Mouse (Mus musculus): ENCODE measurements around the gene Fam181a. TPM values are rescaled to one million over a fixed set of nuclear protein-coding genes. Genes with fewer than 3 reads are reported as not detected.

The Fam181a gene
- polyA plus RNA-seq, 1 experiment from 2014 or later = not detected

GRCm38 (mm10) chr12:103341212-103341611 is 30.4 kb downstream of the Fam181a start:
- no peak overlapping the region for H3K4me2 ChIP-seq (ENCODE audit: low read length)
- H3K27me3 ChIP-seq (replicated peaks; ENCODE audit: control insufficient read depth, insufficient read depth, low read length) = no peaks in the 10 kb centered on the region
- no peak for DNase-seq (ENCODE audit: low spot score)
- WGBS = 84% methylated on average over 5 of the region's 5 CpGs
- H3K4me1 ChIP-seq (replicated peaks; ENCODE audit: control insufficient read depth, insufficient read depth, low read length) = 0 out of 2 replicates have a peak, but pooled peaks cover 2% of the 10 kb centered on the region
- ATAC-seq (replicated peaks; ENCODE audit: low FRiP score, low TSS enrichment, low read depth) = no peak
- no peak overlapping the region for H3K9ac ChIP-seq (ENCODE audit: low read length)
- H3K36me3 ChIP-seq (ENCODE audit: control insufficient read depth, insufficient read depth, low read length) = no peaks in the 10 kb centered on the region
- no peak overlapping the region for H3K4me3 ChIP-seq (ENCODE audit: low read depth, low read length)
- no peak overlapping the region for H3K27ac ChIP-seq (ENCODE audit: low read depth)
- H3K9me3 ChIP-seq (ENCODE audit: control insufficient read depth, low read length) = no peaks in the 10 kb centered on the region

GRCm38 (mm10) chr12:103343456-103343855 is 32.7 kb downstream of the Fam181a start:
- Histone ChIP-seq H3K4me1 (replicated peaks; ENCODE audit: control insufficient read depth, insufficient read depth, low read length) (no peaks in the 10 kb centered on the region), H3K9ac (ENCODE audit: low read length) (no peak overlapping the region), H3K9me3 (ENCODE audit: control insufficient read depth, low read length) (no peaks in the 10 kb centered on the region), H3K4me2 (ENCODE audit: low read length) (no peak overlapping the region), H3K4me3 (ENCODE audit: low read depth, low read length) (no peak overlapping the region), H3K27me3 (replicated peaks; ENCODE audit: control insufficient read depth, insufficient read depth, low read length) (no peaks in the 10 kb centered on the region), H3K36me3 (ENCODE audit: control insufficient read depth, insufficient read depth, low read length) (no peaks in the 10 kb centered on the region), H3K27ac (ENCODE audit: low read depth) (no peak overlapping the region)
- ATAC-seq (replicated peaks; ENCODE audit: low FRiP score, low TSS enrichment, low read depth) (no peak), DNase-seq (ENCODE audit: low spot score) (no peak)
- 70% methylated on average over 8 of the region's 8 CpGs for WGBS

GRCm38 (mm10) chr12:103344934-103345333 is 34.2 kb downstream of the Fam181a start:
- ATAC-seq (replicated peaks; ENCODE audit: low FRiP score, low TSS enrichment, low read depth) (no peak), DNase-seq (ENCODE audit: low spot score) (no peak)
- no peaks in the 10 kb centered on the region for H3K27me3 ChIP-seq (replicated peaks; ENCODE audit: control insufficient read depth, insufficient read depth, low read length)
- no peak overlapping the region for H3K4me3 ChIP-seq (ENCODE audit: low read depth, low read length)
- H3K4me1 ChIP-seq (replicated peaks; ENCODE audit: control insufficient read depth, insufficient read depth, low read length) = no peaks in the 10 kb centered on the region
- no peak overlapping the region for H3K9ac ChIP-seq (ENCODE audit: low read length)
- WGBS = 68% methylated on average over 7 of the region's 7 CpGs
- H3K27ac ChIP-seq (ENCODE audit: low read depth) = no peak overlapping the region
- no peak overlapping the region for H3K4me2 ChIP-seq (ENCODE audit: low read length)
- no peaks in the 10 kb centered on the region for H3K36me3 ChIP-seq (ENCODE audit: control insufficient read depth, insufficient read depth, low read length)
- no peaks in the 10 kb centered on the region for H3K9me3 ChIP-seq (ENCODE audit: control insufficient read depth, low read length)

GRCm38 (mm10) chr12:103346945-103347344 is 36.2 kb downstream of the Fam181a start:
- no peaks in the 10 kb centered on the region for H3K27me3 ChIP-seq (replicated peaks; ENCODE audit: control insufficient read depth, insufficient read depth, low read length)
- no peak overlapping the region for H3K27ac ChIP-seq (ENCODE audit: low read depth)
- H3K9me3 ChIP-seq (ENCODE audit: control insufficient read depth, low read length) = no peaks in the 10 kb centered on the region
- 84% methylated on average over 8 of the region's 8 CpGs for WGBS
- no peak for DNase-seq (ENCODE audit: low spot score)
- no peak for ATAC-seq (replicated peaks; ENCODE audit: low FRiP score, low TSS enrichment, low read depth)
- no peak overlapping the region for H3K4me3 ChIP-seq (ENCODE audit: low read depth, low read length)
- no peak overlapping the region for H3K4me2 ChIP-seq (ENCODE audit: low read length)
- no peak overlapping the region for H3K9ac ChIP-seq (ENCODE audit: low read length)
- no peaks in the 10 kb centered on the region for H3K36me3 ChIP-seq (ENCODE audit: control insufficient read depth, insufficient read depth, low read length)
- H3K4me1 ChIP-seq (replicated peaks; ENCODE audit: control insufficient read depth, insufficient read depth, low read length) = no peaks in the 10 kb centered on the region

GRCm38 (mm10) chr12:103347406-103347805 is 36.6 kb downstream of the Fam181a start:
- H3K27me3 ChIP-seq (replicated peaks; ENCODE audit: control insufficient read depth, insufficient read depth, low read length) = no peaks in the 10 kb centered on the region
- DNase-seq (ENCODE audit: low spot score) (no peak), ATAC-seq (replicated peaks; ENCODE audit: low FRiP score, low TSS enrichment, low read depth) (no peak)
- H3K36me3 ChIP-seq (ENCODE audit: control insufficient read depth, insufficient read depth, low read length) = no peaks in the 10 kb centered on the region
- no peak overlapping the region for H3K4me2 ChIP-seq (ENCODE audit: low read length)
- WGBS = 56% methylated on average over 5 of the region's 5 CpGs
- H3K9ac ChIP-seq (ENCODE audit: low read length) = no peak overlapping the region
- no peaks in the 10 kb centered on the region for H3K9me3 ChIP-seq (ENCODE audit: control insufficient read depth, low read length)
- no peak overlapping the region for H3K4me3 ChIP-seq (ENCODE audit: low read depth, low read length)
- no peak overlapping the region for H3K27ac ChIP-seq (ENCODE audit: low read depth)
- no peaks in the 10 kb centered on the region for H3K4me1 ChIP-seq (replicated peaks; ENCODE audit: control insufficient read depth, insufficient read depth, low read length)

GRCm38 (mm10) chr12:103348506-103348905 is 37.7 kb downstream of the Fam181a start:
- Histone ChIP-seq H3K27me3 (replicated peaks; ENCODE audit: control insufficient read depth, insufficient read depth, low read length) (no peaks in the 10 kb centered on the region), H3K9me3 (ENCODE audit: control insufficient read depth, low read length) (no peaks in the 10 kb centered on the region), H3K9ac (ENCODE audit: low read length) (no peak overlapping the region), H3K4me1 (replicated peaks; ENCODE audit: control insufficient read depth, insufficient read depth, low read length) (no peaks in the 10 kb centered on the region), H3K36me3 (ENCODE audit: control insufficient read depth, insufficient read depth, low read length) (no peaks in the 10 kb centered on the region), H3K4me3 (ENCODE audit: low read depth, low read length) (no peak overlapping the region), H3K4me2 (ENCODE audit: low read length) (no peak overlapping the region), H3K27ac (ENCODE audit: low read depth) (no peak overlapping the region)
- 3% methylated on average over 3 of the region's 3 CpGs for WGBS
- DNase-seq (ENCODE audit: low spot score) (peak; percentile 95), ATAC-seq (replicated peaks; ENCODE audit: low FRiP score, low TSS enrichment, low read depth) (peak; percentile 53)

- Histone ChIP-seq H3K4me1 (replicated peaks; ENCODE audit: control insufficient read depth, insufficient read depth, low read length) (no peaks in the 10 kb centered on the region), H3K27ac (ENCODE audit: low read depth) (no peak overlapping the region), H3K36me3 (ENCODE audit: control insufficient read depth, insufficient read depth, low read length) (no peaks in the 10 kb centered on the region), H3K9ac (ENCODE audit: low read length) (no peak overlapping the region), H3K4me3 (ENCODE audit: low read depth, low read length) (no peak overlapping the region), H3K4me2 (ENCODE audit: low read length) (no peak overlapping the region), H3K27me3 (replicated peaks; ENCODE audit: control insufficient read depth, insufficient read depth, low read length) (no peaks in the 10 kb centered on the region), H3K9me3 (ENCODE audit: control insufficient read depth, low read length) (no peaks in the 10 kb centered on the region)
- DNase-seq (ENCODE audit: low spot score) (no peak), ATAC-seq (replicated peaks; ENCODE audit: low FRiP score, low TSS enrichment, low read depth) (no peak)
- WGBS = 91% methylated on average over 6 of the region's 6 CpGs
Observed at GRCm38 (mm10) chr12:103352735-103353134, 42.0 kb downstream of the Fam181a start.

GRCm38 (mm10) chr12:103353538-103353937 is 42.8 kb downstream of the Fam181a start:
- no peak overlapping the region for H3K9ac ChIP-seq (ENCODE audit: low read length)
- H3K9me3 ChIP-seq (ENCODE audit: control insufficient read depth, low read length) = no peaks in the 10 kb centered on the region
- H3K4me3 ChIP-seq (ENCODE audit: low read depth, low read length) = no peak overlapping the region
- no peak for DNase-seq (ENCODE audit: low spot score)
- peak overlapping the region; percentile 24; the same call in 1 of the 2 replicates for H3K4me2 ChIP-seq (ENCODE audit: low read length)
- H3K27me3 ChIP-seq (replicated peaks; ENCODE audit: control insufficient read depth, insufficient read depth, low read length) = no peaks in the 10 kb centered on the region
- H3K4me1 ChIP-seq (replicated peaks; ENCODE audit: control insufficient read depth, insufficient read depth, low read length) = no peaks in the 10 kb centered on the region
- ATAC-seq (replicated peaks; ENCODE audit: low FRiP score, low TSS enrichment, low read depth) = no peak
- no peaks in the 10 kb centered on the region for H3K36me3 ChIP-seq (ENCODE audit: control insufficient read depth, insufficient read depth, low read length)
- 11% methylated on average over 5 of the region's 5 CpGs for WGBS
- no peak overlapping the region for H3K27ac ChIP-seq (ENCODE audit: low read depth)

GRCm38 (mm10) chr12:103355746-103356414 is 45.1 kb downstream of the Fam181a start, which contains the start of gene Asb2:
Asb2 (minus strand) TSS chr12:103356001.
- Histone ChIP-seq H3K27me3 (replicated peaks; ENCODE audit: control insufficient read depth, insufficient read depth, low read length) (no peaks in the 10 kb centered on the region), H3K36me3 (ENCODE audit: control insufficient read depth, insufficient read depth, low read length) (no peaks in the 10 kb centered on the region), H3K9me3 (ENCODE audit: control insufficient read depth, low read length) (no peaks in the 10 kb centered on the region), H3K27ac (ENCODE audit: low read depth) (peak within 1 kb of the TSS; percentile 80), H3K4me3 (ENCODE audit: low read depth, low read length) (peak within 1 kb of the TSS; percentile 16), H3K4me1 (replicated peaks; ENCODE audit: control insufficient read depth, insufficient read depth, low read length) (no peaks in the 10 kb centered on the region), H3K4me2 (ENCODE audit: low read length) (peak within 1 kb of the TSS; percentile 37), H3K9ac (ENCODE audit: low read length) (peak within 1 kb of the TSS; percentile 34)
- DNase-seq (ENCODE audit: low spot score) (no peak), ATAC-seq (replicated peaks; ENCODE audit: low FRiP score, low TSS enrichment, low read depth) (0 out of 2 replicates have a peak, but pooled peaks have one; percentile 33)
- WGBS = 47% methylated on average over 14 of the region's 14 CpGs

All from intestine, embryonic 14.5 days (tissue).